Mouse (Mus musculus): ENCODE results near the gene AC161166.1.

DNA sequence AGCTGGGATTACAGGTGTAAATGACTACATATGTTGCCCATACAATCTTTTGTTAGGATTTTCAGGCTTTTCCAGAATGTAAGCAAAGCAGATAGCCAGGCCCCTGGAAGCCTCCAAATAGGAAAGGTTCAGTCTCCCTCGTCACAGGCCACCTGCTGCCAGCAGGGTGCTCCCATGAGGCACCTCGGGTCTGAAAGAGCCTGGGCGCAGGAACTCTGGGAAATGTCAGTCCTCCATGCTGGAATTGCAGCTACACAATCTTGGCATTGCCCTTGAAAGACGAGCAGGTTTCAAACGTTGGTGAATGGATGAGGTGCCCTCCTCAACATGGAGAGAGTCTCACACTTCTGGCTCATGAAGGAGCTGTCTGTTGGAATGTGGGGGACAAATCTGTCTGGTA lies 25.9 kb upstream of the AC161166.1 start:
- TF ChIP-seq GATA2 (IDR thresholded peaks at IDR 0.05; ENCODE audit: borderline replicate concordance, low read depth, low read length) (no peak), CTCF (IDR thresholded peaks at IDR 0.05; ENCODE audit: low read depth, low read length) (no peak), GATA1 (IDR thresholded peaks at IDR 0.05; ENCODE audit: borderline replicate concordance, low read length) (no peak), TAL1 (conservative IDR thresholded peaks at IDR 0.05; ENCODE audit: low read depth, low read length) (no peak)

Data from G1E (cell line).